Mouse (Mus musculus) midbrain, embryonic 16.5 days (tissue): ENCODE measurements at regions not wholly inside any gene's neighbourhood (a gene's known extent, or its start where the extent isn't known, plus 50 kb on each side); places are given as distances from the start of the nearest gene placed in this dataset.

Experiments used
- ATAC-seq: fragments of 200-750 bp; cut with Nextera tagmentation; 2 replicates; pipeline ENCODE4 v1.8.0; 2017; ENCODE audit warnings: moderate TSS enrichment
- H3K27ac ChIP-seq: fragments of 300-500 bp; sonication (generic); 2 replicates; pipeline ENCODE4 v1.5.1; 2014; ENCODE audit warnings: mild to moderate bottlenecking, low read length, mixed read lengths
- H3K27me3 ChIP-seq: fragments of 300-500 bp; sonication (generic); 2 replicates; pipeline ENCODE4 v1.6.1; 2014; ENCODE audit warnings: low read depth, low read length, mixed read lengths; ENCODE audit not compliant: control insufficient read depth, insufficient read depth
- H3K36me3 ChIP-seq: fragments of 300-500 bp; sonication (generic); 2 replicates; pipeline ENCODE4 v1.6.1; 2014; ENCODE audit warnings: mild to moderate bottlenecking, low read length, moderate library complexity, mixed read lengths; ENCODE audit not compliant: control insufficient read depth, insufficient read depth
- H3K4me1 ChIP-seq: fragments of 300-500 bp; sonication (generic); 2 replicates; pipeline ENCODE4 v1.6.1; 2014; ENCODE audit warnings: mild to moderate bottlenecking, low read length, mixed read lengths; ENCODE audit not compliant: control insufficient read depth, insufficient read depth
- H3K4me2 ChIP-seq: fragments of 300-500 bp; sonication (generic); 2 replicates; pipeline ENCODE4 v1.6.1; 2014; ENCODE audit warnings: mild to moderate bottlenecking, low read length, mixed read lengths
- H3K4me3 ChIP-seq: fragments of 300-500 bp; sonication (generic); 2 replicates; pipeline ENCODE4 v1.5.1; 2014; ENCODE audit warnings: low read depth, mild to moderate bottlenecking, low read length, moderate library complexity, mixed read lengths
- H3K9ac ChIP-seq: fragments of 300-500 bp; sonication (generic); 2 replicates; pipeline ENCODE4 v1.6.1; 2014; ENCODE audit warnings: low read depth, low read length, mixed read lengths
- H3K9me3 ChIP-seq: fragments of 300-500 bp; sonication (generic); replicated peaks from 2 replicates; pipeline ENCODE4 v1.6.1; 2014; ENCODE audit warnings: mild to moderate bottlenecking, low read length, mixed read lengths; ENCODE audit not compliant: control insufficient read depth, poor library complexity, severe bottlenecking
- WGBS: fragments of 180-500 bp; shearing (Covaris S2); extraction: QIAGEN DNeasy Blood & Tissue Kit; methylation state at CpG from one replicate; pipeline ENCODE4 v1.1.7; 2014; 5-methylcytosine and 5-hydroxymethylcytosine counted together

DNA sequence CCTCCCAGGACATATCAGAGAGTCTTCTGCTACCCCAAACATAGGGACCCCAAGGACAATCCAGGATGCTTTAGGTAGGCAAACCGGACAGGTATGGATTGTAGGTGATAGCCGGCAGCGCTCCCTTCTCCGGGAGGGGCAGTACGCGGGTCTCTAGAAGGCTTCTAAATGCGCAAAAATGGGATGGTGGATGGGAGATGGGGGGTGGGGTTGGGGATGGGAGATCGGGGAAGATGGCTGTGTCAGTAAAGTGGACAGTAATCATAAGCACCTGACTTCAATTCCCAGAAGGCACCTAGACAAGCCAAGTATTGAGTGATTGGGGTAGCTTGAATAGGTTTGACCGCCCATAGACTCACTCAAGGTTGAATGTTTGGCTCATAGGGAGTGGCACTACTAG, 59.1 kb upstream of the 1700021F07Rik start:
- no peaks in the 10 kb centered on the region for H3K27me3 ChIP-seq
- H3K4me1 ChIP-seq = no peaks in the 10 kb centered on the region
- peaks cover 5% of the 10 kb centered on the region; the same call in 1 of the 2 replicates for H3K9me3 ChIP-seq
- H3K9ac ChIP-seq = no peak overlapping the region
- H3K27ac ChIP-seq = no peak overlapping the region
- ATAC-seq = no peak
- H3K36me3 ChIP-seq = no peaks in the 10 kb centered on the region
- no peak overlapping the region for H3K4me2 ChIP-seq
- H3K4me3 ChIP-seq = no peak overlapping the region
- WGBS = 98% methylated on average over 9 of the region's 9 CpGs

DNA sequence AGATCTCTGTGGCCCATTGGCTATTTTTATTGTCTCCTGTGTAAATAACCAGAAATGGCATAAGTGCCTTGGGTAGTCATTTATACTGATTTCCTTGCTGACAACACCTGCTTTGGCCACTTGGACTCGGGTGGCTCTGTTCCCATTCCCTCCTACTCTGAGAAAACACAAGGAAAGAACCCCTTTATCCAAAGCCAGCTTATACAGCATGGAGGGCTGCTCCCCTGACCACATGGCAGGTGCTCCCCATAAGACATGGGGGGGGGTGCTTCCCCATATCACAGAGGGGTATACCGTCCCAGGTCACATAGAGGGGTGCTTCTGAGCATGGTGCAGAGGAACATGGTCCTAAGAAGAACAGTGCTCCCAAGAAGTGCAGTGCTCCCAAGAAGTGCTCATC, 57.8 kb upstream of the 1700021F07Rik start:
- Histone ChIP-seq H3K9ac (no peak overlapping the region), H3K9me3 (peaks cover 5% of the 10 kb centered on the region; the same call in 1 of the 2 replicates), H3K4me3 (no peak overlapping the region), H3K4me2 (no peak overlapping the region), H3K4me1 (no peaks in the 10 kb centered on the region), H3K27ac (no peak overlapping the region), H3K27me3 (no peaks in the 10 kb centered on the region), H3K36me3 (no peaks in the 10 kb centered on the region)
- 81% methylated on average over 2 of the region's 2 CpGs for WGBS
- ATAC-seq = no peak

DNA sequence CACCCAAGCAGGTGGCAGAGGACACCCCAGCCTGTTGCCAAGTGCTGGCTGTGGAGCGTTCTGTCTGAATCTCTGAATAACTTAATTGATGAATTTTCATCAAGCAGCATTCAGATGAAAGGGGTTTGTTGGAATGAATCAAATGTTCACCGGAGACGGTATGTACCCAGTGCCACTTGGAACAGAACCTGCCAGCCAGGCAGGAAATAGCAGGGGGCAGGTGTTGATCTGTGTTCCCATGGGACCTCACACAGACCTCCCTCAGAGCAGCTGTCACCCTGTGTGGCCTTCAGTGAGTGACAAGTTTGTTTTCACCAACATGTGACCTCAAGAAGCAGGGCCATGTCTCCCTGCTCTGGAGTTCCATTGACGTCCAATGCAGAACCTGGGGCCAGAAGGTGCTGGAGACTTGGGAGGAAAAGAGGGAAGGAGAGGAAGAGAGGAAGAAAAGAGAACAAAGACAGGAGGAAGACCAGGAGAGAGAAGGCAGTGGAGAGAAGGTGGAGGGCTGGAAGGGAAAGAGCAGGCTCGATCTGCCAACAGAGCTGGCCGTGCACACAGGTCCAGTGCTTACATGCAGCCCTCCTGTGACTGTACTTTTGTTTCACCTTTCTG, 57.3 kb upstream of the 1700021F07Rik start:
- no peak overlapping the region for H3K27ac ChIP-seq
- no peak overlapping the region for H3K4me3 ChIP-seq
- no peaks in the 10 kb centered on the region for H3K36me3 ChIP-seq
- ATAC-seq = no peak
- 69% methylated on average over 6 of the region's 6 CpGs for WGBS
- no peak overlapping the region for H3K4me2 ChIP-seq
- H3K9me3 ChIP-seq = peaks cover 4% of the 10 kb centered on the region; the same call in 1 of the 2 replicates
- no peaks in the 10 kb centered on the region for H3K27me3 ChIP-seq
- H3K4me1 ChIP-seq = no peaks in the 10 kb centered on the region
- no peak overlapping the region for H3K9ac ChIP-seq

DNA sequence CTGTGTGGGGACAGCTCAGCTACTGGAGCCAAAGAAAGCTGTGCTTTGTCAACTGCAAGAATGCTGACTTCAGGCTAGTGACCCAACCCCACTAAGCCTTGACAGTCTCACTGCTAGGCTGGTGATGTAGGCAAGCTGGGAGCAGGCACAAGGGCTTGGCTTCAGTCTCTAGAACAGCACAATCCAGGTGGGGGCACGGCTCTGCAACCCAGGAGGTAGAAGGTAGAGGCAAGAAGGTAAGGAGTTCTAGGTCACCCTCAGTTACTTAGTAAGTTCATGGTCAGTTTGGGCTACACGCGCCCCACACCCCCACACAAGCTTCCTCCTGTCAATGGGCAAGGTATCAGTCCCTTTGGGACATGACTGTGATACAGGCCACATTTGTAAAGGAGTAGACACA, 54.2 kb upstream of the 1700021F07Rik start:
- no peaks in the 10 kb centered on the region for H3K4me1 ChIP-seq
- 82% methylated on average over 3 of the region's 3 CpGs for WGBS
- H3K27me3 ChIP-seq = no peaks in the 10 kb centered on the region
- H3K4me3 ChIP-seq = no peak overlapping the region
- no peak overlapping the region for H3K27ac ChIP-seq
- no peaks in the 10 kb centered on the region for H3K9me3 ChIP-seq
- ATAC-seq = no peak
- H3K9ac ChIP-seq = no peak overlapping the region
- H3K36me3 ChIP-seq = no peaks in the 10 kb centered on the region
- H3K4me2 ChIP-seq = no peak overlapping the region

DNA sequence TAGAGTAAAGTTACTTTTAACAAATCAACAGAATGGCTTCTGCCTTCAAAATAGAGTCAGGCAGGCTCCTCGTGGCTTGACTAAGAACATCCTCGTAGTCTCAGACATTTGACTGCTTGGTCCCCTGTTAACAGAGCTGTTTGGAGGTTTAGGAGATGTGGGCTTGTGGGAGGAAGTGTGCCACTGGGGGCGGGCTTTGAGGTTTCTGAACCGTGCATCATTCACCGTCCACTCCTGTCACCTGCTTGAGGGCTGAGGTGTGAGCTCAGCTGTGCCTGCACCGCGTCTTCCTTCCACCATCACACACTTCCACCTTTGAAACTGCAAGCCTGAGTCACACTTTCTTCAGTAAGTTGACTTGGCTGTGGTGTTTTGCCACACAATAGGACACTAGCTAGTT, 52.6 kb upstream of the 1700021F07Rik start:
- H3K27me3 ChIP-seq = no peaks in the 10 kb centered on the region
- H3K36me3 ChIP-seq = no peaks in the 10 kb centered on the region
- no peak overlapping the region for H3K4me3 ChIP-seq
- 81% methylated on average over 7 of the region's 7 CpGs for WGBS
- H3K4me2 ChIP-seq = no peak overlapping the region
- H3K9ac ChIP-seq = no peak overlapping the region
- H3K27ac ChIP-seq = no peak overlapping the region
- H3K9me3 ChIP-seq = no peaks in the 10 kb centered on the region
- no peaks in the 10 kb centered on the region for H3K4me1 ChIP-seq
- no peak for ATAC-seq
